Mouse (Mus musculus): Measurements from ENCODE around the gene Wwtr1. TPM values are rescaled to one million over a fixed set of nuclear protein-coding genes. Genes with fewer than 3 reads are reported as not detected.

The Wwtr1 gene
- total RNA-seq (2023) = not detected in 2 replicates

DNA sequence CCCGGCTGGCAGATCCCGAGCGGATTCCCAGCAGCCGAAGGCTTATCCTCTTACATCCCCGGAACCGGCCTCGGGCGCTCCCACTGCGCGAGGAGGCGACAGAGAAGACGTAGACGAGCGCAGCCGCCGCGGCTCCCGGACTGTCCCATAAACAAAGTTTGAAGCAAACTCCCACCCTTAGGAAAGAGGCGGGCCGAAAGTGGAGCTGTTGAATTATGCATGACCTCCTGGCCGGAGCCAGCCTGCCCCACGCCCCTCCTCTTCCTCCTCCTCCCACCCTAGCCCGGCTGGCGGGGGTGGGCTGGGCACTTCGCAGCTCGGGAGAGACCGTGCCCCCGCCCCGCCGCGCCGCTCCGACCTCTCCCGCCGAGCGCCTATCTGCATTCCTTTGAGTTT, at the start of gene Wwtr1:
TSS of gene Wwtr1 (minus strand) at position 251 of the 396 bp plus-strand sequence.

GRCm38 (mm10) chr3:57425089-57425730, 150.5 kb downstream of the Wwtr1 start, which contains the start of gene Tm4sf4:
Gene Tm4sf4, plus strand, starts transcription at chr3:57425314.

Other genes starting within 250 kb of the Wwtr1 start
- gene Tm4sf4, start 150.6 kb downstream of the Wwtr1 start, total RNA-seq (2023) = not detected in 2 replicates
- gene Commd2, start 75.8 kb upstream of the Wwtr1 start, total RNA-seq (2023) = 23.6 and 24.0 TPM in 2 replicates
- not detected in 2 replicates for gene Ankub1, start 116.9 kb upstream of the Wwtr1 start, total RNA-seq (2023)
- gene Rnf13, start 160.2 kb upstream of the Wwtr1 start, total RNA-seq (2023) = 90.5 and 101 TPM in 2 replicates